Mouse (Mus musculus) spleen, adult 2 months (tissue): Measurements from ENCODE around the gene Fam131c. TPM values are rescaled to one million over a fixed set of nuclear protein-coding genes. Genes with fewer than 3 reads are reported as not detected.

Source experiments
- DNase-seq, 2 experiments: peaks; one replicate each; pipeline versions ENCODE4 v3.0.0 to v3.0.0-alpha.2; 2012 to 2021; ENCODE audit warnings: low spot score in 2 of 2, low read depth in 1 of 2
- H3K27ac ChIP-seq: fragments of 200-500 bp; 2 replicates; pipeline ENCODE4 v1.5.1; 2012; ENCODE audit warnings: low read length, inconsistent platforms; ENCODE audit not compliant: insufficient read depth
- H3K27me3 ChIP-seq: fragments of 200-500 bp; 2 replicates; pipeline ENCODE4 v1.6.1; 2012; ENCODE audit warnings: mild to moderate bottlenecking, moderate library complexity, low read length, inconsistent platforms; ENCODE audit not compliant: control insufficient read depth, insufficient read depth
- H3K36me3 ChIP-seq: fragments of 200-500 bp; 2 replicates; pipeline ENCODE4 v1.6.1; 2012; ENCODE audit warnings: mild to moderate bottlenecking, low read length, inconsistent platforms; ENCODE audit not compliant: control insufficient read depth, insufficient read depth
- H3K4me1 ChIP-seq: fragments of 200-500 bp; 2 replicates; pipeline ENCODE4 v1.6.1; 2011; ENCODE audit warnings: inconsistent platforms; ENCODE audit not compliant: control insufficient read depth, insufficient read depth, insufficient read length
- H3K4me3 ChIP-seq: fragments of 200-500 bp; 2 replicates; pipeline ENCODE4 v1.5.1; 2011; ENCODE audit warnings: mild to moderate bottlenecking, inconsistent platforms; ENCODE audit not compliant: insufficient read depth, insufficient read length; ENCODE audit errors: extremely low read depth
- CTCF ChIP-seq: fragments of 200-500 bp; IDR thresholded peaks from 2 replicates; pipeline ENCODE4 v1.5.1; 2011; ENCODE audit warnings: mild to moderate bottlenecking, inconsistent platforms; ENCODE audit not compliant: insufficient read depth, insufficient read length, insufficient replicate concordance; ENCODE audit errors: extremely low read depth
- POLR2A ChIP-seq: fragments of 200-500 bp; IDR thresholded peaks from 2 replicates; pipeline ENCODE4 v1.6.1; 2011; ENCODE audit warnings: low read depth, low read length, inconsistent platforms
- WGBS: fragments of 180-500 bp; shearing (Covaris S2); methylation state at CpG from one replicate; pipeline ENCODE4 v1.1.7; 2018; 5-methylcytosine and 5-hydroxymethylcytosine counted together
- polyA plus RNA-seq: library from polyadenylated mRNA; depleted of rRNA; stranded (reverse); fragments of >200 nt; gene quantifications from 2 replicates; pipeline ENCODE4 v1.2.3, GENCODE M21; 2012

Fam131c gene
- polyA plus RNA-seq, 1 experiment, result 0.22 TPM

DNA sequence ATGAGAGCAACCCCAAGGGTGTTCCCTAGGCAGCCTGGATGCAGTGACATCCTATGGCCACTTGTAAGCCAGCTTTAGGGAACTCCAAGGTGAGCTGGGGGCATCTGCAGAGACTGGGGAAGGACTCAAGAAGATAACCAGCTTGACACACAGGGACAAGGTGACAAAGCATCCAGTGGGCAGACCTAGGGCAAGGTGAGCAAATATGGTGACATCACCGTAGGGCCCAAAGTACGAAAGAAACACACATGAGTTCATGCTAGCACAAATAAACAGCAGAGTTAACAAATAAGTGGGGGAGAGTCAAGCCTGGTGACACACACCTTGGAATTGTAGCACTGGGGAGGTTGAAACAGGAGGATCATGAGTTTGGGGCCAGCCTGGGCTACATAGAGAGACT lies 36.6 kb upstream of the Fam131c start:
- no peak overlapping the region for H3K4me3 ChIP-seq
- no peaks in the 10 kb centered on the region for H3K4me1 ChIP-seq
- no peaks in the 10 kb centered on the region for H3K36me3 ChIP-seq
- DNase-seq, result no peak
- no peak overlapping the region for H3K27ac ChIP-seq
- TF ChIP-seq POLR2A (no peak), CTCF (no peak)
- no peaks in the 10 kb centered on the region for H3K27me3 ChIP-seq
- 92% methylated on average over 2 of the region's 2 CpGs for WGBS

DNA sequence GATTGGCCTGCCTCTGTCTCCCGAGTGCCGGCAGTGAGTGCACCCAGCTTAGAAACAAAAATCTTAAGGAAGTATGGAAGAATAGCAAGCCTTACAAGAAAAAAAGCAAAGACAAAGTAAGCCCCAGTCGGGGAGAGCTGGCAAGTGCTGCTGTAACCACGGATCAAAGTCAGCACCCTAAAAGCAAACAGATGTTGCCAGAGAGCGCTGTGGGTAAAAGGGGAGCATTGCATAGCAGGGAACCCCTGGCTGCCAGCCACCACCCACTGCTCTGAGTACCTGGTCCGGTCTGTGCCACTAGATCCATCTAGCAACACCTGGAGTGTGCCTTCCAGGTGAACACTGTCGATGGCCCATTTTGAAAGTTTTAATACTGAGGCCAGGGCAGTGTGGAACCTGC lies 35.8 kb upstream of the Fam131c start:
- TF ChIP-seq POLR2A (no peak), CTCF (no peak)
- Histone ChIP-seq H3K27me3 (no peaks in the 10 kb centered on the region), H3K36me3 (no peaks in the 10 kb centered on the region), H3K4me3 (no peak overlapping the region), H3K27ac (no peak overlapping the region), H3K4me1 (no peaks in the 10 kb centered on the region)
- whole genome bisulfite sequencing, result 74% methylated on average over 7 of the region's 7 CpGs
- no peak for DNase-seq

DNA sequence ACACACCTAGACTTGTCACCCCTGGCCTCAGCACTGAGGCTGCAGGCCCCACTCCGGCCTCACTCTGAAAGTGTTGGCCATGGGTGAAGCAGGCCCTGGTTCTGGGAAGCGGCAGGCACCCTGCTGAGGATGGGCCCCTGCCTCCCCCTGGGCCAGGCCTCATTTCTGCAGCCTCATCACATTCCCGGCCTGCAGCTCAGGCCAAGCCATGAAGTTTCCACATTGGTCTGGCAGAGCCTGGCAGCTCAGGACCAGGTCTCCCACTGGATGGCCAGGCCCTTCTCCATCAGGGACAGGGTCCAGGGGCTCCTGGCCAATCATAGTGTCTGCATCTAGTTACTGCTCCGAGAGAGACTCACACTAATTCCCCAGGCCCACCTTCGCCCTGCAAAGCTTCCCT lies 33.3 kb upstream of the Fam131c start:
- Histone ChIP-seq H3K4me1 (peaks cover 3% of the 10 kb centered on the region; the same call in 1 of the 2 replicates), H3K36me3 (no peaks in the 10 kb centered on the region), H3K4me3 (no peak overlapping the region), H3K27me3 (no peaks in the 10 kb centered on the region), H3K27ac (no peak overlapping the region)
- no peak for DNase-seq
- TF ChIP-seq CTCF (no peak), POLR2A (no peak)
- WGBS, result 84% methylated on average over 5 of the region's 5 CpGs

DNA sequence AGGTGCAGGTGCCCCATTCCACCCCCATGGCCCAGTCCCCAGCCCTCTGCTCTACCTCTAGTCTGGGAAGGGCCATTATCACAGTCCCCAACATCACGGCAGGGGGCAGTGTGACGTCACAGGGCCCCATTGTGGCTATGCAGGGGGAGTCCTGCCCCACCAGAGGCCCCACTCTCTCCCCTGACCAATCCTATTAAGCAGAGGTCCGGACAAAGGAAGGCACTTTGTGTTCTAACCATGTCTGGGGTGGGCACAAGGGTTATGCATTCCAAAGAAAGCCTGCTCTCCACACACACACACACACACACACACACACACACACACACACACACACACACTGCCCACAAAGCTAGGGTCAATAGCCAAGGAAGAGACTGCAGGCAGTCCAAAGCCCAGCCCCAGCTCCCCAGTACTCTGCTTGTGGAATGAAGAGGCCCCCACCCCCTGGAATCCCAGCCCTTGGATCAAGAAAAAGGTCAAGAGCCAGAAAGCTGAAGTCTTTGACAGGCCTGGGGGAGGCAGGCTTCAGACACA lies 32.7 kb upstream of the Fam131c start:
- DNase-seq, result no peak
- 63% methylated on average over 3 of the region's 3 CpGs for WGBS
- Histone ChIP-seq H3K4me3 (no peak overlapping the region), H3K27me3 (no peaks in the 10 kb centered on the region), H3K36me3 (no peaks in the 10 kb centered on the region), H3K4me1 (peaks cover 3% of the 10 kb centered on the region; the same call in 1 of the 2 replicates), H3K27ac (no peak overlapping the region)
- TF ChIP-seq CTCF (no peak), POLR2A (no peak)

- H3K27ac ChIP-seq, result no peak overlapping the region
- H3K4me1 ChIP-seq, result peaks cover 3% of the 10 kb centered on the region; the same call in 1 of the 2 replicates
- no peak for TF ChIP-seq CTCF
- no peak for TF ChIP-seq POLR2A
- 84% methylated on average over 6 of the region's 6 CpGs for WGBS
- H3K4me3 ChIP-seq, result no peak overlapping the region
- DNase-seq, result no peak
- H3K36me3 ChIP-seq, result no peaks in the 10 kb centered on the region
- no peaks in the 10 kb centered on the region for H3K27me3 ChIP-seq
Observed at GRCm38 (mm10) chr4:141336196-141336595, 31.8 kb upstream of the Fam131c start.

DNA sequence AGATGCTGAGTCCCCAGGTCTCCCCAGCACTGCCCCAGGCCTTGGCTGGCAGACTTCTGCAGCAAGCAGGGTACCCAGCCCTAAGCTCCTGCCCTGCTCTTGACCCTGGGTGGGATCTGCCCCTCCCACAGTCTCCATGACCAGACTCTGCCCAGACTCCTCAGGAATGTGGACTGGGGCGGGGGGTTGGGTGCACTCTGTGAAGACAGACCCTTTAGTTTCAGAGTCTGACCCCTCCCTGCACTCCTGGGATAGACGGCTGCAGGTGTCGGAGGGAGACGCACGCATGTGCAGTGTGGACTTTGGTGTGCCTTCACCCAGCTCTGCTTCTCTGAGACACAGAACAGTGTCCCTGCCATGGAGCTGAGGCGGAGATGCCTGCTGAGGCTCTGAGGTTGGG lies 30.0 kb upstream of the Fam131c start:
- H3K27ac ChIP-seq, result no peak overlapping the region
- DNase-seq, result no peak
- H3K36me3 ChIP-seq, result no peaks in the 10 kb centered on the region
- H3K27me3 ChIP-seq, result no peaks in the 10 kb centered on the region
- H3K4me3 ChIP-seq, result no peak overlapping the region
- no peak for TF ChIP-seq CTCF
- no peak for TF ChIP-seq POLR2A
- peaks cover 3% of the 10 kb centered on the region; the same call in 1 of the 2 replicates for H3K4me1 ChIP-seq
- 84% methylated on average over 6 of the region's 6 CpGs for WGBS

DNA sequence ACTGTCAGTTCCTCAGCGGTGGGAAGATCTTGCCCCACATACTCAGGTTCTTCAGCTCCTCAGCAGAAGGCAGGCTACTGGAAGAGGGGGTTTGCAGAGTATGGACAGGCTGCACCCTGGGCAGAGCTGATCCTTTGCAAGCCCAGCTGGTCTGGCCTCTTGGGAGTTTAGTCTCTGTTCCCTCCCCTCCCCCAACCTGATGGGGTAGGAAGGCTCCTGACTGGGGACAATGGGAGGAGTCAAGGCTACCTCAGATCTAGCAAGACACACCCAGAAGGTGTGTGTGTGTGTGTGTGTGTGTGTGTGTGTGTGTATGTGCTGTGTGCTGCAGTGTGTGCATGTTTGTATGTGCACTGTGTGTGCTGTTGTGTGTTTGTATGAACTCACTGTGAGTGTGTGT lies 29.2 kb upstream of the Fam131c start:
- Histone ChIP-seq H3K4me1 (peaks cover 3% of the 10 kb centered on the region; the same call in 1 of the 2 replicates), H3K36me3 (no peaks in the 10 kb centered on the region), H3K27ac (no peak overlapping the region), H3K27me3 (no peaks in the 10 kb centered on the region), H3K4me3 (no peak overlapping the region)
- no peak for DNase-seq
- 74% methylated on average over 1 of the region's 1 CpGs for WGBS
- TF ChIP-seq POLR2A (no peak), CTCF (no peak)
